Mouse (Mus musculus): ENCODE measurements around the gene Tmed6. TPM values are rescaled to one million over a fixed set of nuclear protein-coding genes. Genes with fewer than 3 reads are reported as not detected.
"Not testable (repeated sequence)": the region's sequence is repeated elsewhere in the genome, so short reads cannot be mapped to it uniquely, and the experiment has no call there.

Gene Tmed6
- polyA plus RNA-seq, 1 experiment from 2014 or later, result not detected

DNA sequence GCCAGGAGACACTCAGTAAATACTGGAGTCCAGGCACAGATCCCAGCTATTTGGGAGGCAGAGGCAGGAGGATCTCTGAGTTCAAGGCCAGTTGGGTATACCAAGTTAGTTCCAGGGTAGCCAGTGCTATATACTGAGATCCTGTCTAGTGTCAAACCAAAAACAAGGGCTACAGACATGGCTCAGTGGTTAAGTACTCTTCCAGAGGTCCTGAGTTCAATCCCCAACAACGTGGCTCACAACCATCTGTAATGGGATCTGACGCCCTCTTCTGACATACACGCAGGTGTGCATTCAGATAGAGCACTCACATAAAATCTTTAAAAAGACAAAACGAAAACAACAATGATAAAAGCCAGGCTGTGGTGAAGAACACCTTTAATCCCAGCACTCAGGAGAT is 16.0 kb downstream of the Tmed6 start:
- no peaks in the 10 kb centered on the region for H3K27me3 ChIP-seq (ENCODE audit: control insufficient read depth, insufficient read depth, low read depth, low read length)
- no peak overlapping the region for H3K27ac ChIP-seq (ENCODE audit: low read length)
- peaks cover 43% of the 10 kb centered on the region for H3K36me3 ChIP-seq (ENCODE audit: control insufficient read depth, insufficient read depth, low read length)
- H3K4me2 ChIP-seq (ENCODE audit: low read length), result no peak overlapping the region
- WGBS, result 98% methylated on average over 4 of the region's 4 CpGs
- H3K9ac ChIP-seq (ENCODE audit: low read depth, low read length), result no peak overlapping the region
- ATAC-seq, result no peak
- H3K4me1 ChIP-seq (ENCODE audit: control insufficient read depth, insufficient read depth, low read length), result peaks cover 18% of the 10 kb centered on the region
- no peak overlapping the region for H3K4me3 ChIP-seq (ENCODE audit: low read depth, low read length)
- H3K9me3 ChIP-seq (replicated peaks; ENCODE audit: control insufficient read depth, low read length, poor library complexity, severe bottlenecking), result no peaks in the 10 kb centered on the region

DNA sequence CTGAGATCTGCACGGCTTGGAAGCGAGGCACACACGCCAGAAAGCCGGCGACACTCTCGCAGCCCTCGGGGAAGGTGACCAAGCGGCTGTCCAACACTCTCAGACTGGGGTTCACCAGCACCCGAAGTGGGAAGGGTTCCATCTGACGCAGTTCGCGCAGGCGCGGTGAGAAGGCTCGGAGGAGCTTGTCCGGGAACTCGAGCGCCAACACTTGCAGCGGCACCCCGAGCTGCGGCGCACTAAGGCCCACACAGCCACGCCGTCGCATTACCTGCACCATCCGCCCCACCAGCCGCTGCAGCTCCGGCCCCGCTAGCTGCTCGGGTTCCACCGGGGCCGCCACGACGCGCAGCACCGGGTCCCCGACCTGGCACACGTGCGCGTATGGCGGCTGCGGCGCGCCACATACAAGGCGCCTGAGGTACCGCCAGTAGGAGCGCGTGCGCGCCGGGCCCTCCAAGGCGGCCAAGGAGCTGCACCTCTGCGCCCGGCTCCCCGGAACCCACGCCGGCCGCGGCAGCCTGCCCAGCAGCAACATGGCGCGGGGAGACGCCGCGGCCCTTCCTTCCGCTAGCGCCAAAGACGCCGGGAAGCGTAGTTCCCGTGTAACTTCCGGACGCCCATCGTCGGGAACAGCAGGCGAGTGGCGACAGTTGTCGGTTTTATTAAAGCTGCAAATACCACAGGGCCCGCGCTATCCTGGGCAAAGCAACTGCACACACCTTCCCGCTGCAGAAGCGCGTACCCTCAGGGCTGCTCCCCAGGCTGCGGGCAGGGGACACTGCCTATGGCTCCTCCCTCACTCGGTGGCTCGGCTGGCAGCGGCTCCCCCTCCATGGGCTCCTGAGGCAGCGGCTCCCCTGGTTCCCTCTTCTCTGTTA is 17.1 kb downstream of the Tmed6 start, which contains the start of gene Pdf:
Gene Pdf, minus strand, starts transcription at position 554 of the 881 bp plus-strand sequence.
- H3K4me3 ChIP-seq (ENCODE audit: low read depth, low read length), result peak within 1 kb of the TSS; percentile 55
- peak; percentile 85 for ATAC-seq
- no peaks in the 10 kb centered on the region for H3K9me3 ChIP-seq (replicated peaks; ENCODE audit: control insufficient read depth, low read length, poor library complexity, severe bottlenecking)
- H3K4me2 ChIP-seq (ENCODE audit: low read length), result peak within 1 kb of the TSS; percentile 86
- peak within 1 kb of the TSS; percentile 64 for H3K9ac ChIP-seq (ENCODE audit: low read depth, low read length)
- H3K4me1 ChIP-seq (ENCODE audit: control insufficient read depth, insufficient read depth, low read length), result peaks cover 18% of the 10 kb centered on the region
- H3K27me3 ChIP-seq (ENCODE audit: control insufficient read depth, insufficient read depth, low read depth, low read length), result no peaks in the 10 kb centered on the region
- peak within 1 kb of the TSS; percentile 74 for H3K27ac ChIP-seq (ENCODE audit: low read length)
- peaks cover 46% of the 10 kb centered on the region for H3K36me3 ChIP-seq (ENCODE audit: control insufficient read depth, insufficient read depth, low read length)
- WGBS, result under 1% methylated on average over 81 of the region's 87 CpGs

GRCm38 (mm10) chr8:107046976-107047375 is 18.5 kb downstream of the Tmed6 start:
- WGBS, result 96% methylated on average over 5 of the region's 5 CpGs
- Histone ChIP-seq H3K4me2 (ENCODE audit: low read length) (no peak overlapping the region), H3K27me3 (ENCODE audit: control insufficient read depth, insufficient read depth, low read depth, low read length) (no peaks in the 10 kb centered on the region), H3K4me3 (ENCODE audit: low read depth, low read length) (no peak overlapping the region), H3K9me3 (replicated peaks; ENCODE audit: control insufficient read depth, low read length, poor library complexity, severe bottlenecking) (no peaks in the 10 kb centered on the region), H3K4me1 (ENCODE audit: control insufficient read depth, insufficient read depth, low read length) (peaks cover 18% of the 10 kb centered on the region), H3K27ac (ENCODE audit: low read length) (no peak overlapping the region), H3K9ac (ENCODE audit: low read depth, low read length) (no peak overlapping the region), H3K36me3 (ENCODE audit: control insufficient read depth, insufficient read depth, low read length) (peaks cover 44% of the 10 kb centered on the region)
- no peak for ATAC-seq

DNA sequence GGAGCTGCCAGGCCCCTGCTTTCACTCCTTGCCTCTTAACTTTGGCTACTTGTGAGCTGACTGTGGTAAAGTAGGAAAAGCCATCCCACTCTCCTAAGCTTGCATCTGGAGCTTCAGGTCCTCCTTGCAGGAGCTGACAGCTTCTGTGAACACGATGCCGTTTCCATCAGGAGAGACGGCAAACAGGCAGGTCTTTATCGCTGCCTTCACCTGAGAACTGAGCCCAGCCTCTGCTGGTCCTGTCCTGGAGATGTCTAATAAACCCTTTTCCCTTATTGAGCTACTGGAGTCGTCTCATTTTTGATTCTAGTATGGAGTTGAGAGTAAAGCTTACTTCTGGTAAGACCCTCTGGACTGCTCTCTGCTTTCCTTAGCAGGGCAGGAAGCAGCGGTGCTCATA is 20.0 kb downstream of the Tmed6 start:
- no peak overlapping the region for H3K9ac ChIP-seq (ENCODE audit: low read depth, low read length)
- no peak overlapping the region for H3K4me3 ChIP-seq (ENCODE audit: low read depth, low read length)
- no peaks in the 10 kb centered on the region for H3K27me3 ChIP-seq (ENCODE audit: control insufficient read depth, insufficient read depth, low read depth, low read length)
- H3K4me1 ChIP-seq (ENCODE audit: control insufficient read depth, insufficient read depth, low read length), result peaks cover 15% of the 10 kb centered on the region
- no peak for ATAC-seq
- H3K4me2 ChIP-seq (ENCODE audit: low read length), result no peak overlapping the region
- no peaks in the 10 kb centered on the region for H3K9me3 ChIP-seq (replicated peaks; ENCODE audit: control insufficient read depth, low read length, poor library complexity, severe bottlenecking)
- H3K36me3 ChIP-seq (ENCODE audit: control insufficient read depth, insufficient read depth, low read length), result peaks cover 46% of the 10 kb centered on the region
- H3K27ac ChIP-seq (ENCODE audit: low read length), result no peak overlapping the region
- WGBS, result 95% methylated on average over 6 of the region's 6 CpGs

- Histone ChIP-seq H3K27me3 (ENCODE audit: control insufficient read depth, insufficient read depth, low read depth, low read length) (no peaks in the 10 kb centered on the region), H3K9me3 (replicated peaks; ENCODE audit: control insufficient read depth, low read length, poor library complexity, severe bottlenecking) (no peaks in the 10 kb centered on the region), H3K4me1 (ENCODE audit: control insufficient read depth, insufficient read depth, low read length) (no peaks in the 10 kb centered on the region), H3K36me3 (ENCODE audit: control insufficient read depth, insufficient read depth, low read length) (peaks cover 53% of the 10 kb centered on the region), H3K4me3 (ENCODE audit: low read depth, low read length) (no peak overlapping the region), H3K4me2 (ENCODE audit: low read length) (no peak overlapping the region), H3K27ac (ENCODE audit: low read length) (no peak overlapping the region), H3K9ac (ENCODE audit: low read depth, low read length) (no peak overlapping the region)
- no peak for ATAC-seq
- WGBS, result 95% methylated on average over 7 of the region's 7 CpGs
These were observed 24.8 kb downstream of the Tmed6 start for GRCm38 (mm10) chr8:107040632-107041031.

DNA sequence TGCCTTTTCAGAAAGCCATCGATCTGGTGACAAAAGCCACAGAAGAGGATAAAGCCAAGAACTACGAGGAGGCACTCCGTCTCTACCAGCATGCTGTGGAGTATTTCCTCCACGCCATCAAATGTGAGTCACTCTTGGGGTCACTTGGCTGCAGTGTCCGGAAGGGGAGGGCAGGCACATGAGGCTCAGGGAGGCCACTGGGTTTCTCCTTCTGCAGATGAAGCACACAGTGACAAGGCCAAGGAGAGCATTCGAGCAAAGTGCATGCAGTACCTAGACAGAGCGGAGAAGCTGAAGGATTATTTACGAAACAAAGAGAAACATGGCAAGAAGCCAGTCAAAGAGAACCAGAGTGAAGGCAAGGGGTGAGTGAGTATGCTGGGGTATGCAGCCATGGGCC is 28.8 kb downstream of the Tmed6 start:
- 88% methylated on average over 8 of the region's 8 CpGs for WGBS
- Histone ChIP-seq H3K4me3 (ENCODE audit: low read depth, low read length) (no peak overlapping the region), H3K4me1 (ENCODE audit: control insufficient read depth, insufficient read depth, low read length) (peaks cover 23% of the 10 kb centered on the region), H3K9me3 (replicated peaks; ENCODE audit: control insufficient read depth, low read length, poor library complexity, severe bottlenecking) (no peaks in the 10 kb centered on the region), H3K27ac (ENCODE audit: low read length) (no peak overlapping the region), H3K4me2 (ENCODE audit: low read length) (no peak overlapping the region), H3K27me3 (ENCODE audit: control insufficient read depth, insufficient read depth, low read depth, low read length) (no peaks in the 10 kb centered on the region), H3K9ac (ENCODE audit: low read depth, low read length) (no peak overlapping the region), H3K36me3 (ENCODE audit: control insufficient read depth, insufficient read depth, low read length) (peaks cover 21% of the 10 kb centered on the region)
- no peak for ATAC-seq

- Histone ChIP-seq H3K9me3 (replicated peaks; ENCODE audit: control insufficient read depth, low read length, poor library complexity, severe bottlenecking) (no peaks in the 10 kb centered on the region), H3K4me2 (ENCODE audit: low read length) (no peak overlapping the region), H3K4me3 (ENCODE audit: low read depth, low read length) (no peak overlapping the region), H3K9ac (ENCODE audit: low read depth, low read length) (no peak overlapping the region), H3K36me3 (ENCODE audit: control insufficient read depth, insufficient read depth, low read length) (peaks cover 19% of the 10 kb centered on the region), H3K4me1 (ENCODE audit: control insufficient read depth, insufficient read depth, low read length) (peaks cover 23% of the 10 kb centered on the region), H3K27me3 (ENCODE audit: control insufficient read depth, insufficient read depth, low read depth, low read length) (no peaks in the 10 kb centered on the region), H3K27ac (ENCODE audit: low read length) (no peak overlapping the region)
- 90% methylated on average over 3 of the region's 3 CpGs for WGBS
- ATAC-seq, result no peak
These were observed 29.8 kb downstream of the Tmed6 start for GRCm38 (mm10) chr8:107035641-107036040.

DNA sequence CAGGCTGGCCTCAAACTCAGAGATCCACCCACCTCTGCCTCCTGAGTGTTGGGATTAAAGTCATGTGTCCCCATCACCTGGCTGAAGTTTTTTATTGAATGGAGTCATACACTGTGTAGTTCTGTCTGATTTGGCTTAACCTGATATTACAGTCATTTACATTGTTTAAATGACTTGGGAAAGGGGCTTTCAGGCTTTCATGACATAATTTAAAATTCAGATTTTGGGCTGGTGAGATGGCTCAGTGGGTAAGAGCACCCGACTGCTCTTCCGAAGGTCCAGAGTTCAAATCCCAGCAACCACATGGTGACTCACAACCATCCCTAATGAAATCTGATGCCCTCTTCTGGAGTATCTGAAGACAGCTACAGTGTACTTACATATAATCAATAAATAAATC is 31.8 kb downstream of the Tmed6 start:
- not testable (repeated sequence) for ATAC-seq; H3K9ac ChIP-seq (ENCODE audit: low read depth, low read length); H3K4me3 ChIP-seq (ENCODE audit: low read depth, low read length); H3K36me3 ChIP-seq (ENCODE audit: control insufficient read depth, insufficient read depth, low read length); H3K27ac ChIP-seq (ENCODE audit: low read length); H3K9me3 ChIP-seq (replicated peaks; ENCODE audit: control insufficient read depth, low read length, poor library complexity, severe bottlenecking); H3K4me2 ChIP-seq (ENCODE audit: low read length); H3K27me3 ChIP-seq (ENCODE audit: control insufficient read depth, insufficient read depth, low read depth, low read length)
- peaks cover 23% of the 10 kb centered on the region for H3K4me1 ChIP-seq (ENCODE audit: control insufficient read depth, insufficient read depth, low read length)
- WGBS, result 93% methylated on average over 2 of the region's 2 CpGs

GRCm38 (mm10) chr8:107031577-107032090 is 33.8 kb downstream of the Tmed6 start:
- Histone ChIP-seq H3K9me3 (replicated peaks; ENCODE audit: control insufficient read depth, low read length, poor library complexity, severe bottlenecking) (no peaks in the 10 kb centered on the region), H3K27me3 (ENCODE audit: control insufficient read depth, insufficient read depth, low read depth, low read length) (no peaks in the 10 kb centered on the region), H3K36me3 (ENCODE audit: control insufficient read depth, insufficient read depth, low read length) (peaks cover 1% of the 10 kb centered on the region; the same call in 1 of the 2 replicates), H3K4me3 (ENCODE audit: low read depth, low read length) (peak overlapping the region; percentile 94), H3K4me2 (ENCODE audit: low read length) (peak overlapping the region; percentile 87), H3K27ac (ENCODE audit: low read length) (peak overlapping the region; percentile 79), H3K9ac (ENCODE audit: low read depth, low read length) (peak overlapping the region; percentile 97), H3K4me1 (ENCODE audit: control insufficient read depth, insufficient read depth, low read length) (peaks cover 23% of the 10 kb centered on the region)
- 0% methylated on average over 35 of the region's 40 CpGs for WGBS
- ATAC-seq, result peak; percentile 29

All from midbrain, embryonic 16.5 days (tissue).